Mouse (Mus musculus): ENCODE measurements at regions not wholly inside any gene's neighbourhood (a gene's known extent, or its start where the extent isn't known, plus 50 kb on each side); places are given as distances from the start of the nearest gene placed in this dataset.

DNA sequence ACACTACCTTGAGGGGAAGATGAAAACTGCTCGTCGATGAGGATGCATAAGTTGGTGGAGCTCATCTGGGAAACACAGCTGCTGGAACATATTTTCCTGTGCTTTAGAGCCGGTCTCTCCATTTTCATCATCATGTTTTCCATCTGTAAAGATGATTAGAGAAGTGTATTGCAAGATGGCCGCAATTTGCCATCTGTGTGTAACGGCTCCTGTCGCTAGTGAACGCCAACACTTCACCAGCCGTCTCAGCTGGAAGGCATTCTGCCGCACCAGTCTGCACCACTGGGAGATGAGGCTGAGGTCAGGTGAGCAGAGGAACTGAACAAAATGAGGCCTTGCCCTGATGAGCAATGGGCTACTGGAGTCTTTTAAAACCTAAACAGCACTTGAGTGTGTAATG, 57.4 kb downstream of the Gm21962 start:
- DNase-seq (ENCODE audit: low spot score in 2 of 2), result no peak

DNA sequence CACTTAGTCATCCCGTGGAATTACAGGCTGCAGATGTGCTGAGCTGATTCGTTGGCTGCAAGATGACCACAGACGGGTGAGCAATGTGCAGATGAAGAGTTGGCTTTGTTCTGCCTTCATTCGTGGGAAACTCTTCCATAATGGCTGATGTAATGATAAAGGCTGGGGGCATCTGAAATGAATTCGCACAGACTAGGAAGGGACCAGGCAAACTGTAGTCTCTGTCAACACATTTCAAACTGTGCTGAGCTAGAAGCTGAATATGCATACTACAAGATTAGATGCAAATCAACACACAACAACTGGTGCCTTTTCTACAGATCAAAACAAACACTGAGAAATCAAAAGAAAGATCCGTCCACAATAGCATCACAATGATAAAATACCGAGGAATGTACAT, 58.1 kb downstream of the Gm21962 start:
- no peak for DNase-seq (ENCODE audit: low spot score in 2 of 2)

DNA sequence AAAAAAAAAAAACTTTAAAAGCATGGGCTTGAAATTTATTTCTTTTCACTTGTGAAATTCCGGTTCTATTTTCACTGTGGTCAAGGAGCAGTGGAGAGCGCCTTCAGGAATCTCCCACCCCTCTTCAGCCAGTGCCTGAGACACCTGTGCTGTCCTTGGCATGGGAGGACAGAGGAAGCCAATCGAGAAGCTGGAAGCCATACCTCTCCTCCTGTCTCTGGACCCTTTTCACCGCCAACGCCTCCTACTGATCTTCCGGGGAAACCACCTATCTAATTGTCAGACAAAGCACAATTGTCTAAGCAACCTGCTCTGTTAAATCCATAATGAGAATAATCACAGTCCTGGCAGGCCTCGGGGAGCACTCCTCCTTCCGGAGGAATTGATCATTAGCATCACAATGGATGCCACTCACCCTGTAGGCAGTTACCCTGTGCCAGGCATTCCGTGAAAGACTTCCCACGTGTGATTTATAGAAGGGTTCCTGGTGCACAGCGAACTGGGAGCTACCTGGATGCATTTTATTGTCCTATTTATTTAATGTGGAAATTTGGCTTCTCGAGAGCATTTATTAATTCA, 66.0 kb downstream of the Gm21962 start:
- DNase-seq (ENCODE audit: low spot score in 2 of 2), result no peak

DNA sequence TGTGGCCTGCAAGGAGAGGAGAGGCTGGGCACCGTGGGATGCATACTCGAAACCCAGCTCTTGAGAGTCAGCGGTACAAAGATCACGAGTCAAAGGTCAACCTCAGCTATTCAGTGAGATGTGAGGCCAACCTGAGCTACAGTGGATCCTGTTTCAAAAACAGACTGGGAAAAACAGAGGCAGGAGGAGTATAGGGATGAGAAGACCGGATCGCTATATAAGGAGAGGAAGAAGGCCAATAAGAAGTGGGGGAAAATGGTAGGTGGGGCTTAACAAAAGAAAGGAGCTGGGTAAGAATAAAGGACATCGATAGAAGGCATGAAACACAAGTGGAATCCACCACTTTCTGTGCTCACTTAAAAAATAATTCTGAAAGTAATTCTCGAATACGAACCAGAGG, 70.2 kb downstream of the Gm21962 start:
- DNase-seq (ENCODE audit: low spot score in 2 of 2), result no peak

DNA sequence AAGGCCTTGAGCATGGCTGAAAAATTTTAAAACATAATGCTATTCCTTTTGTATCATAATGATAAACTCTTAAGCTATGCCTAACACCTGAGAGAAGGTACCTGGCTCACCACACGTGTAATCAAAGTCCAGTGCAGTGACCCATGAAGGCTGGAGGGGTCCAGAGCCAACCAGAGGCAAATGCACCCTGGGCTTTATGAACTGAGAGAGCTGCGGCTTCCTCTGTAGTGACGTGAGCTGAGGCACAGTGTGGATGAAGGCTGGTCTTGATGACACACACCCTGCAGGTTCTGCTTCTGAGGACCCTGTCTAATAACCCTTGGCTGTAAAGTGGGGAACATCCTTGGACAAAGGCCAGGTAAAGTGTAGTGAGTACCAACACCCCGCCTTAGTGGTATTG, 70.8 kb downstream of the Gm21962 start:
- no peak for DNase-seq (ENCODE audit: low spot score in 2 of 2)

DNA sequence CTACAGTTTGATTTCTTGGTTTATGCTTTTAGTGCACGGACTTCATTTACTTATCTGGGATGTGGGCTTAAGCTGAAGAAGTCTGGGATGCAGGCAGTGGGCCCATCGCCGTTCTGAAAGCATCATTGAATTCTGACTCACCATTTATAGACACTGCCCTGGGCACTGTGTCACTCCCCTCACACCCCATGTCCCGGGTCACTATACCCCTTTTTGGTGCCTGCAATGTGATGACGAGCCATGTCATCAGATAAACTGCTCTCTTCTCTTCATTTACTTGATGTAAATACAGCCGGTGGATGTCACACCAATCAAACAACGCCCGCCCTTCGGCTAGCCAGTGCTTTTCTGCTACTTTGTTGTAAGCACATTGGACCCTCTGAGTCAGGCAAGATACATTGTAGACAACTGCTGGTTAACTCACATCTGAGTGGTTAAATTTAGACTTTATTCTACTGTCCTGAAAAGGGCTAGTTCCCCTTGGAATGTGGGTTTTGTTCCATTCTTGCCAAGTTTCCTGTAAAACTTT, 80.5 kb downstream of the Gm21962 start:
- no peak for DNase-seq (ENCODE audit: low spot score in 2 of 2)

DNA sequence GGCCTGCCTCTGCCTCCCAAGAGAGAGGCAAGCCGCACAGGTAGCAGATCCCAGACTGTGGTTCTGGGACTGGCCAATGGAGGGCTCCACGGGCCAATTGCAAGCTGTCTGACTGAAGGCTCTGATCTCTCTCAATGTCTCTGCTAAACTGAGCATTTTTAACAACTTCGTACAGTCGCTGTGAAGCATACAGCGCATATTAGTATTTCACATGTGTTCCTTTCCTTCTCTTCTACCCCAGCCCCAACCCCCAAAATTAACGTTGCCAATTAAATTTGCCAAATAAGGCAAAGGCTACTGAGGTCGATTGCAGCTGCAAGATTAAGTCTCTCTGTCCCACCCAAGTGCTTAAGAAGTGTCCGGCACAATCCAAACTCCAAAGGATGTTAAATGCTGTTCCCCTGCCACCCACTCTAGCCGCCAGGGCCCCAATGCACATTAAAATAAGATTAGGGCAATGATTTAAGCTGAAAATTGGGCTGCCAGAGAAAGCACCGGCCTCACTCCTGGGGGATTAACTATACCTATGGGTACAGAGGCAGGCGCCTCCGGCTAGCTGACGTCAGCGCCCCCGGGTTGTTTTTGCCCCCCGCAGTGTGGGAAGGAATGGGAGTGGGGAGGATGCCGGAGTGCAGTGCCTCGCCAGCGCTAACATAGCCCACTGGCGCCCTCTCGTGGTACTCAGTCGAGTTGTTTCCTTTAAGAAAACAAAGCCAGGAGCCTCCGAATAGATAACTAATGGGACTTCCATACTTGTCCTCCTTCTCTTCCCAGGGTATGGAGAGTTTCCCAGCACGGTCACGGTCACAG, 81.3 kb downstream of the Gm21962 start:
- peak; percentile 88 to 89 for DNase-seq (ENCODE audit: low spot score in 2 of 2)

DNA sequence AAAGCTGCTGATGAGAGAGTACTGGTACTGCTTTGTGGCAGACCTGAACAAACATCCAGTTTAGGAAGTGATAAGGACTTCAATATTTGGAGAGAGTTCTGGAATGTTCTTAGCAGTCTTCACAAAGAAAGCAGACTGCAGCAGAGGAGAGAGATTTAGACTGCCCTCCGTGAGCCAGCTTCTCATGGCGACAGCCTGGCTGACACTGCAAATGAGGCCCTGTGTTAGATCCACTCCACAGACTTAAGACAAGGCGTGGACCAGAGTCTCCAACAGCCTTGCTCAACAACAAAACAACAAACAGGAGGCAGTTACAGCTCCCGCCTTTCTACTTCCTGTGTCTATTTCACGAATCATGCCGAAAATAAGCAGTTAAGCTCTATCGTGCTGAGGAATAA, 81.9 kb downstream of the Gm21962 start:
- DNase-seq (ENCODE audit: low spot score in 2 of 2), result no peak

DNA sequence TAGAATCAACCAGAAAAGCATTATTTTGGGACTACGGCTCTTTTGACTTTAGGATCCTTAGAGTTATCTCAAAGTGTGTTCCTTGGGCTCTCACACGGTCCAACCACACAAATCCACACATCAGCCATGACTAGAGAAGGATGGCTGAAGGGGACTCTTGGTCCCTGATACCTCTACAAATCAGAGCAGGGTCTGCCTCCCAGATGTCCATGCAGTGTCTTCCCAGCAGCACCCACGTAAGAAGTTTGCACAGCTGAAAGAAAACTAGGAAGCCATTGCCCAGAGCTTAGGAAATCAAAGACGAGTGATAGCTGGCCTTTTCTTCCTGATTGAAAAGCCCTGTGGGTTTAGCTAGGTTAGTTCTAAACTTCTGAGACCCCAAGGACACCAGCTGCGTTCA, 84.1 kb downstream of the Gm21962 start:
- DNase-seq (ENCODE audit: low spot score in 2 of 2), result no peak

DNA sequence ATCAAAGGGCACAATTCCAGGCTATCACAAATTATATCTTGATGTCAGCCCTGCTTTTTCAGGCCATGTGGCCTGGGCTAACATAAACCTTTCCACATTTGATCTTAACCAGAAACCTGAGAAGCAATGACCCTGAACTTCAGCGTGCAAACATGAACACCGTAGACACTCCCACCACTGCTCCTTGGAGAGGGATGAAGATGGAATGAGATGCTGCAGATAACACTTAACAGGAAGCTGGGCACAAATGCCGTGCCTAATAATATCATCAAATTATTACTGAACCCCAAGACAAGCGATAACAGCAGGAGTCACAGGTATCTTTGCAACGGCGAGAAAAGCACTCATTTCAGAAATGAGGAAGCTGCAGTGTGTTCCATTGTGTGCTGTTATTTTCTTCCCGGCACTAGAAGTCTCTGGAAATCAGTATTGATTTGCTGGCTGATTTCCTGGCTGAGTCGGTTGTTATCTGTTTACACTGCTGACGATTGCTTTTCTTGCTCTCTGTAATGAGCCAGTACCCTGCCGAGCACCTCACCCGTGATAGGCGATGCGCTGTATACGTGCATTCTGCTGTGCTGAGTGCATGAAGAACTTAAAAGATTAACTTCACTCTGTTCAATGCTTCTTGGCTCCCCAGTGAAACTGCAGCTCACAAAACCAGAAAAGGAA, 91.0 kb downstream of the Gm21962 start:
- DNase-seq (ENCODE audit: low spot score in 2 of 2), result no peak

DNA sequence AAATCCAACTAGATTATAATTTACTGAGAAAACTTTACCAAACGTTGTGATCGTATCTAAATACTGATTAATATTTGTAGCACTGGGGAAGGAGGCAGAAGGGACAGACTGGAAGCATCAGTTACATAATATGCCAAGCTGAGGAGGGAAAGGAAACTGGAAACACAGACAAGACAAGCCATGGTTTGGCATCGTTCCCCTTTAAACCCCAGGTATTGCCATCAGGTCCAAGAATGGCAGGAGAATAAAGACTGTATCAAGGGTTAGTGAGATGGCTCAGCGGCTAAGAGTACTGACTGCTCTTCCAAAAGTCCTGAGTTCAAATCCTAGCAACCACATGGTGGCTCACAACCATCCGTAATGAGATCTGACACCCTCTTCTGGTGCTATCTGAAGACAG, 92.1 kb downstream of the Gm21962 start:
- DNase-seq (ENCODE audit: low spot score in 2 of 2), result no peak

DNA sequence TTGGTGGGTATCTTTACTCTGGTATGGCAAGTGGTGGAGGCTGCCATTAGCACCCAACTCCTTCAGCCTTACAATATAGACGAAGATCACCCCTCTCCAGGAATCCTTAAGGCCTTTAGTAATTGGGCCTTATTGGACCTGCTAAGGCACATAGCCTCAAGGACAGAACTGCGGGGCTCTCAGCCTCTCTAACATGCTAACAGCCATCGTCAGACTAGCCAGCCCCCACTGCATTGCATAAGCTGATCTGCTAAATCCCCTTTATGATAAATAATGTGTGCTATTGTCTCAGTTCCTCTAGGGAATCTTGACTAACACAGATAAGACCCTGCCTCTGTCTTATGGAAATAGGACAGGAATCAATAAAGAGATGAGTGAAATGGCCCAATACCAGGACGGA, 95.7 kb upstream of the H2afz start:
- no peak for DNase-seq (ENCODE audit: low spot score in 2 of 2)

DNA sequence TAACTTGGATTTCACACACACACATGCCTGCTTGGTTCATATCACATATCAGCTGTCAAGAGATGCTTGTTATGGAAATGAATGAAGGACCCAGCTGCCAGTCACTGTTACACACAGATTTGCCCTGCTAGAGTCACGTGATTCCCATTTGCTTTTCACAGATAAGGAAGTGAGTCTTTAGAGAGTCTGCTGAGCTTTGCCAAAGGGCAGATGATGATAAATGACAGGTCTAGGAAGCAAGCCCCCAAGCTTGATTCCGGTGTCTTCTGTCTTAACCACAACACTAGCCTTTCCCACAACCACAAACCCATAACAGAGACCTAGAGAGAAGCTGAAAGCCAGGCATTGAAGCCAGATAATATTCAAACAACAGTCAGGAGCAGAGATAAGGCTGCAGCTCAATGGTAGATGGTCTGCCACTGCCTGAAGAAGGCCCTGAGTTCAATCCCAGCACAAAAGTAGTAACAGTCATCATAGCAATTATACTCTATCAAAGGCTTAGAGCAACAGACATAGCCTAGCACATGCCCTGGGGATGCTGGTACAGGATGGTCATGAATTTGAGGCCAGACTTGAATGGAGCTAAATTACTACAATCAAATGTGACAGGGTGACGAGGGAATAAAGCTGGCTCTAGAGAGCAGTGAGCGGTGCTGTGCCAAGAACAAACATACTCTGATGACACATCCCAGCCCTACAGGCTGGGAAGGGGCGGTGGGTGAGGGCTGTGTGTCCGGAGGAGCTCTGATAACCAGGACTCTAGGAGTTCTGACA, 89.0 kb upstream of the H2afz start:
- DNase-seq (ENCODE audit: low spot score in 2 of 2), result no peak

DNA sequence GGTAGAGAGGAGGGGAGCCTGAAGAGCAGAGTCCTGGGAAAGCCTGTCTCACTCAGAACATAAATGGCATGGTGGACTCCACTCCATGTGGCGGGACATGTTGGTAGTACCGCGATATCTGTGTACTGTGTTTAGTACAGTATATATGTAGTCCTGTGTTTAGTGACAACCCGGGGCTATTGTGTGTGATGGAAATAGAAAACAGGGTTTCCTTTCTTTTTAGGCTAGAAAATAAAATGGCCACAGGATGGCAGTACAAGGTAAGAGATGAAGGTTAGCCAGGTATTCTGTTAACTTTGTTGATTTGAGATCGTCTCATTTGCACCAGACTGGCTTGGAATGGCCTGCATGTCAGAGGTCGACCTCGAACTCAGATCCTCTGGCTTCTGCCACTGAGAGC, 86.2 kb upstream of the H2afz start:
- peak; percentile 30 to 32 for DNase-seq (ENCODE audit: low spot score in 2 of 2)

DNA sequence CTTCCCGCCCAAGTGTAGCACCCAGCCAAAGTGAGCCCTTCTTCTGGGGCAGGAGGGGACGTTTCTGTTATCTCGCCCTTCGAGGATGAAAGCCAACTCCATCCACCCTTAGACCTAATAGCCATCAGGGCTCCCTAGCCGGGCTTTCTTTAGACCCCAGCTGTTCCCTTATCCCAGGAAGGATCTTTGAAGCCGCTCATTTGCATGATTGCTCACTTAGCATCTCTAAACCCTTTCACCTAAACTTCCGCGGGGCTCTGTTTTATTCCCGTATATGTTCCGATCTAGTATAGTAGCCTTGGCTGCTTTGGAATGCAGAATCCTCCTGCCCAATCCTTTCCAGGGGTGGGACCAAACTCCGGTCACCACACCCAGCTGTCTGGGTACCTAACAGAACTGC, 84.3 kb upstream of the H2afz start:
- no peak for DNase-seq (ENCODE audit: low spot score in 2 of 2)

DNA sequence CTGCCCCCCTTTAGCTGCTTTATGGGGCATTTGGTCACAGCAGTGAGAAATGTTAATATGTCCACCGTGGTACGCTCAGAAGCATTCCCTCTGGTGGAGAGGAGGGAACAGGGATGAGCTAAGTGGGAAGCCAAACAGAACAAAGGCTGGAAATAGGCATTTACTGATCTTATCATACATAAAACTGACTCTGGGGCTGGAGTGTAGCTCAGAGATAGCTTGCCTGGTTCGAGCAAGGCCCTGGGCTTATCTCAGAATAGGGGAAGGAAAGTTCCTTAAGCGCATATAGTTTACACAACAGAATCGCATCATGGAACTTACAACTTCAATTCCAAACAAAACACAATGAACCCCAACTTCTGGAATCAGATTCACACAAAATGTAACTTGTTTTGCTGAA, 81.5 kb upstream of the H2afz start:
- no peak for DNase-seq (ENCODE audit: low spot score in 2 of 2)

DNA sequence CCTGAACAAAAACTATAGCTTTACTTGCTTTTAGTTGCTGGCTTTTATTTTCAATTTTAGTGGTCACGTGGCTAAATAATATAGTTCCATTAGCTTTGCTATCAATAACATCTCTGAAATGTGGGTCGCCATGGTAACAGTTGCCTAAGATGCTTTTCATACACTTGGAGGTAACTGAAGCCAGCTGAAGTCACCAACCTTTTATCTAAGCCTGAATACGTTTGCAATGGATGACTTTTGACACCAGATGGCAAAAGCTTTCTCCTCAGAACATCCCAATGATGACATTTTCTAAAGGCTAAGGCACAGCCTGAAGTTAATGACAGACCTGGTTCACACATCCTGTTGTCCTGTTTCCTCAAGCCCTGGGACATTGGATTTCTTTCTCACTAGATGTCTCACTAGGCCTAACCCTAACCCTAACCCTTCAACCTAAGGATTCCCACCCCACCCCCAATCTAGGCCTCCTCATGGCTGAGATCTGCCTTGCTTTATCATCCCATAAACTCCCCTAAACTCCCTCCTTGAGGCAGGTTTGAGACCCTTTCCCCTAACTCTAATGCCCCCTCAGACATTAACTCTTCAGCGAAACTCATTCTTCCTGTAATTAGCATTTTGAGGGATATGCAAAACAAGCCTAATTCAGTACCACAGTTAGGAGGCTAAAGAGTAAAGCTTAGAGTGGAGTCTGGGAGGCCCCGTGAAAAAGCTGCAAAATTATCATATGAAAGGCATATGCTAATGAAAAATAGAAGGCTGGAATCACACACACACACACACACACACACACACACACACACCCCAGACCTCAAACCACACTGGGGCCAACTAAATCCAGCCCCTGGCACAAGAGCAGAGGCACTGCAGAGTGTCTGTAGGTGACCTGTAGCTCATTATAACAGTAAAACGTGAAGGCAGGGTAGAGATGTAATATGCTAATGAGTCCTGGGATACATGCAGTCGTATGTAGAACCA, 80.1 kb upstream of the H2afz start:
- no peak for DNase-seq (ENCODE audit: low spot score in 2 of 2)

DNA sequence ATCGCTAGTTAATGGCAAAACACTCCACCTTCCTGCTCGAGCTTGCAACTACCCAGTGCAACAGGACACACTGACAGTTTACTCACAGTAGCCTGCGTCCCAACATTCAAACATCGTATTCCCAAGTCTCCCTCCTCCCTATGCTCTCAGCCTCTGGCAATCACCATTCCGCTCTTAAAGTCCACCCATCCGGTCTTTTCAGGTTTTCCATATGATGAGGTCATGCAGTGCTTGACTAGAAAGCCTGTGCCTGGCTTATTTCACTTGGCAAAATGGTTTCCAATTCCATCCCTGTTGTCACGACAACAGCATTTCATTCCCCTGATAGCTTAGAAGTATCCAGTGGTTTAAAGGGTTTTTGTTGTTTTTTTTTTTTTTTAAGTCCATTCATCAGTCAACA, 79.1 kb upstream of the H2afz start:
- no peak for DNase-seq (ENCODE audit: low spot score in 2 of 2)

DNA sequence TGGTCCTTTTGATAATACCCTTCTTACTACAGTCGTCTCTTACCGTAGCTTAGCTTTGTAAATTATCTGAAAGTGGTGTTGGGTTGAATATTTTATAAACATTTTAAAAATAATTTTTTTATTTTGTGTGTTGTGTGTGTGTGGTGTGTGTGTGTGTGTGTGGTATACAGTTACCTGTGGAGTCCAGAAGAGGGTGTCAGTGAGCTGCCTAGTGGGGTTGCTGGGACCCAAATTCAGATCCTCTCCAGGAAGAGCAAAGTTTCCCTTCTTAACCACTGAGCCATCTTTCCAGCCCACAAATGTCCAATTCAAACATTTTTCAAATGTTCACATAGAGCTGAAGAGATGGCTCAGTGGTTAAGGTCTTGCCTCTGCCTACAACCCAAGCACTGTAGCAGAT, 78.4 kb upstream of the H2afz start:
- DNase-seq (ENCODE audit: low spot score in 2 of 2), result no peak

DNA sequence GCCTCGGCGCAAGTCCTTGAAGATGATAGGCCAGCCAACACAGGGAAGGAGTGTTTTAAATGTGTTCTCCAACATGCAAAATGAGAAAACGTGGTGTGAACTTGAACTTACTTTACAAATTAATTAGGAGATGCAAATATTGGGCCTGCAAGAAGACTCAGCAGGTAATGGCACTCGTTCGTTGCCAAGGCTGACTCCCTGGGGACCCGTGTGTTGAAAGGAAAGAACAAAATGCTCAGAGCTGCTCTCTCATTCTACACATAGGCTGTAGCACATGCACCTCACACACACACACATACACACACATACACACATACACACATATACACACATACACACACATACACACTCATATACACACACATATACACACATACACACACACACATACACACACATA, 74.6 kb upstream of the H2afz start:
- DNase-seq (ENCODE audit: low spot score in 2 of 2), result no peak

Measured in left cerebral cortex, adult 18-20 months (tissue).